Mouse (Mus musculus) frontal cortex, postnatal 10 days (tissue): ENCODE data around the gene Gm10961.
"Not testable (repeated sequence)": the region's sequence is repeated elsewhere in the genome, so short reads cannot be mapped to it uniquely, and the experiment has no call there.

Experiments
- DNase-seq, 2 experiments: peaks; one replicate each; pipeline ENCODE4 v3.0.0; 2022; ENCODE audit warnings: low spot score in 2 of 2, mixed read lengths in 1 of 2

The Gm10961 gene

GRCm38 (mm10) chr3:107612902-107613525 lies 18.1 kb upstream of the Gm10961 start:
- peak in 1 of 2 experiments; percentile 66 for DNase-seq

- no peak for DNase-seq
Observed at GRCm38 (mm10) chr3:107617800-107618199, 13.3 kb upstream of the Gm10961 start.

- no peak for DNase-seq
Observed at GRCm38 (mm10) chr3:107619911-107620310, 11.2 kb upstream of the Gm10961 start.

- DNase-seq, result no peak
Observed at GRCm38 (mm10) chr3:107621286-107622075, 9.6 kb upstream of the Gm10961 start.

GRCm38 (mm10) chr3:107622537-107622936 lies 8.6 kb upstream of the Gm10961 start:
- no peak for DNase-seq

GRCm38 (mm10) chr3:107624424-107624823 lies 6.7 kb upstream of the Gm10961 start:
- no peak for DNase-seq

- no peak for DNase-seq
Observed at GRCm38 (mm10) chr3:107625536-107625935, 5.6 kb upstream of the Gm10961 start.

- no peak for DNase-seq
Observed at GRCm38 (mm10) chr3:107626751-107627150, 4.4 kb upstream of the Gm10961 start.

GRCm38 (mm10) chr3:107627641-107628040 lies 3.5 kb upstream of the Gm10961 start:
- no peak for DNase-seq

GRCm38 (mm10) chr3:107628551-107628950 lies 2.6 kb upstream of the Gm10961 start:
- DNase-seq, result no peak

GRCm38 (mm10) chr3:107629411-107629810 lies 1.7 kb upstream of the Gm10961 start:
- no peak for DNase-seq

- peak; percentile 89 to 94 for DNase-seq
Observed at GRCm38 (mm10) chr3:107631523-107631958, 419 bp downstream of the Gm10961 start, which contains the start of gene Strip1. Gene Strip1, minus strand, starts transcription at chr3:107631694.

GRCm38 (mm10) chr3:107632786-107633185 lies 1.7 kb downstream of the Gm10961 start:
- no peak for DNase-seq

- no peak for DNase-seq
Observed at GRCm38 (mm10) chr3:107633906-107634305, 2.8 kb downstream of the Gm10961 start.

- DNase-seq, result no peak
Observed at GRCm38 (mm10) chr3:107635836-107636235, 4.7 kb downstream of the Gm10961 start.

GRCm38 (mm10) chr3:107636236-107636635 lies 5.1 kb downstream of the Gm10961 start:
- no peak for DNase-seq

GRCm38 (mm10) chr3:107637606-107638172 lies 6.6 kb downstream of the Gm10961 start:
- no peak for DNase-seq

- no peak for DNase-seq
Observed at GRCm38 (mm10) chr3:107646947-107647346, 15.8 kb downstream of the Gm10961 start.

GRCm38 (mm10) chr3:107650276-107650675 lies 19.2 kb downstream of the Gm10961 start:
- DNase-seq, result not testable (repeated sequence)

- no peak for DNase-seq
Observed at GRCm38 (mm10) chr3:107652968-107653367, 21.8 kb downstream of the Gm10961 start.

GRCm38 (mm10) chr3:107654861-107655260 lies 23.7 kb downstream of the Gm10961 start:
- no peak for DNase-seq

- DNase-seq, result no peak
Observed at GRCm38 (mm10) chr3:107655491-107655890, 24.4 kb downstream of the Gm10961 start.

GRCm38 (mm10) chr3:107656151-107656550 lies 25.0 kb downstream of the Gm10961 start:
- DNase-seq, result no peak
